Mouse (Mus musculus): Measurements from ENCODE around the gene Emilin2. TPM values are rescaled to one million over a fixed set of nuclear protein-coding genes. Genes with fewer than 3 reads are reported as not detected.

Gene Emilin2
- polyA plus RNA-seq, 2 experiments: 17.3 to 24.1 TPM

DNA sequence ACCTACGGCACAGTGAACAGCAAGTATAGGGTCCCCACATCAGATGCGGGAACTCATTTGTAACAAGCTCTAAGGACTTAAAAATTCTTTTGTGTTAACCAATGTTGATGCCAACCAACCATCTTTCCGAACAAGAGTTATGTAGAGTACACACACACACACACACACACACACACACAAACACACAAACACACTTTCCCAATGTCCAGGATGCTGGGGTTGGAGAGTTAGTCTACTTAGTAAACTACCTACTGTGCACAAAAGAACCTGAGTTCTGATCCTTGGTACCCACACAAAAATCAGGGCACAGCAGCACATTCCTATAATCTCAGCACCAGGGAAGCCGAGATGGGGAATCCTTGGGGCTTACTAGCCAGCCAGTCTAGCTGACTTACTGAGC lies 5.8 kb upstream of the Emilin2 start:
- DNase-seq (ENCODE audit: low read depth in 3 of 3, low spot score in 3 of 3): no peak
- ATAC-seq (ENCODE audit: insufficient read depth): no peak

GRCm38 (mm10) chr17:71314315-71314714 lies 2.5 kb upstream of the Emilin2 start:
- H3K4me1 ChIP-seq (replicated peaks; ENCODE audit: control insufficient read depth in 2 of 2, insufficient read depth in 2 of 2, low read length in 1 of 2): peaks cover 10 to 13% of the 10 kb centered on the region in 2 experiments
- H3K9ac ChIP-seq (replicated peaks): no peak overlapping the region
- H3K27ac ChIP-seq: no peak overlapping the region
- ATAC-seq (ENCODE audit: insufficient read depth) (no peak), DNase-seq (ENCODE audit: low read depth in 3 of 3, low spot score in 3 of 3) (no peak)
- H3K4me2 ChIP-seq (ENCODE audit: low read depth): no peak overlapping the region
- H3K9me3 ChIP-seq (ENCODE audit: control insufficient read depth, low read length): no peaks in the 10 kb centered on the region
- no peak for TF ChIP-seq CTCF (IDR thresholded peaks at IDR 0.05; ENCODE audit: low read depth)
- TF ChIP-seq EP300 (IDR thresholded peaks at IDR 0.05; ENCODE audit: low read depth): no peak
- no peaks in the 10 kb centered on the region; the same call in 1 of the 2 replicates for H3K27me3 ChIP-seq (ENCODE audit: control insufficient read depth, insufficient read depth, low read length)
- H3K4me3 ChIP-seq (ENCODE audit: insufficient read depth in 1 of 2, low read depth in 2 of 2, low read length in 2 of 2): no peak overlapping the region
- WGBS (ENCODE audit: insufficient replicate concordance): 65% methylated on average over 4 of the region's 4 CpGs
- H3K36me3 ChIP-seq (replicated peaks; ENCODE audit: control insufficient read depth, insufficient read depth, low read depth): no peaks in the 10 kb centered on the region

More for the DNA sequence above, 5.8 kb upstream of the Emilin2 start:
- WGBS (ENCODE audit: insufficient replicate concordance): 76% methylated on average over 4 of the region's 4 CpGs
- no peak overlapping the region for H3K4me3 ChIP-seq (ENCODE audit: insufficient read depth in 1 of 2, low read depth in 2 of 2, low read length in 2 of 2)
- no peaks in the 10 kb centered on the region for H3K36me3 ChIP-seq (replicated peaks; ENCODE audit: control insufficient read depth, insufficient read depth, low read depth)
- H3K27ac ChIP-seq: no peak overlapping the region
- H3K4me2 ChIP-seq (ENCODE audit: low read depth): no peak overlapping the region
- no peaks in the 10 kb centered on the region for H3K27me3 ChIP-seq (ENCODE audit: control insufficient read depth, insufficient read depth, low read length)
- H3K4me1 ChIP-seq (replicated peaks; ENCODE audit: control insufficient read depth in 2 of 2, insufficient read depth in 2 of 2, low read length in 1 of 2): no peaks in the 10 kb centered on the region
- H3K9ac ChIP-seq (replicated peaks): no peak overlapping the region
- no peaks in the 10 kb centered on the region for H3K9me3 ChIP-seq (ENCODE audit: control insufficient read depth, low read length)
- TF ChIP-seq CTCF (IDR thresholded peaks at IDR 0.05; ENCODE audit: low read depth): no peak
- TF ChIP-seq EP300 (IDR thresholded peaks at IDR 0.05; ENCODE audit: low read depth): no peak

DNA sequence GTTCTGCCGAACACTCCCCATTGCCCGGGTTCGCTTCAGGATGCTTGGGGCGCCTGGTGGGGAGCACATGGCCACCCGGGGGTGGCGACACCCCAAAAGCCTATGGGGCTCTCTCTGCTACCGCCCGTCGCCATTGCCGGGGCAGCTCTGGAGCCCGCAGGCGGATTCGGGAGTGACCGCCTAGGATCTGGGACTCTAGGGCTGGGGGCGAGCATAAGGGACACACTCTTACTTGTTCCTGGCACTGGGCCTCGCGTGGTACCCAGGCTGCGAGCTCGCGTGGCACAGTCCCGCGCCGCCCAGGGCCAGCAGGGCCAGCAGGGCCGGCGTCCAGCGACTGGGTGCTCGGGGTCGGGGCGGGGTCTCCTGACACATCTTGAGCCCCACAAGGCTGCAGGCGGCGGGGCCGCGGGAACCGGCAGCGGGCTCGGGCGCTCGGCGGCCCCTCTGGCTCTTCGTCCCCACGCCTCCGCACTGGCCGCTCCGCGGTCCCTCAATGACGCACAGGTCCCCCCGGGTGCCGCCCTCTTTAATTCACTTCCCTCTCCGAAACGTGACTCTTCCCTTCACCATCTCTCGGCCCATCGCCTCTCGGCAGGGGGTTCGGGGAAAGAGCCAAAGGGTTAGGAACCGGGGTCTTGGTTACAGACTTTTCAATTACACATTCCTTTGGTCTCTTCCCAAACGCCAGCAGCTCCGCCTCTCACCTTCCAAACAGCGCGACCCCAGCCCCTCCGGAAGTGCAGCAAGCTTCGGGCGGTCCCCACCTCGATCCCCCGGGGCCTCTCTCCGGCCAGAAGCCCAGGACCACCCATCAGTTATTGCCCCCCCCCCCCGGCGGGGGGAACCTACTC lies 1.1 kb downstream of the Emilin2 start:
- peaks cover 10 to 17% of the 10 kb centered on the region in 2 experiments for H3K4me1 ChIP-seq (replicated peaks; ENCODE audit: control insufficient read depth in 2 of 2, insufficient read depth in 2 of 2, low read length in 1 of 2)
- ATAC-seq (ENCODE audit: insufficient read depth): peak; percentile 71
- no peak for TF ChIP-seq EP300 (IDR thresholded peaks at IDR 0.05; ENCODE audit: low read depth)
- no peak for TF ChIP-seq CTCF (IDR thresholded peaks at IDR 0.05; ENCODE audit: low read depth)
- no peaks in the 10 kb centered on the region for H3K9me3 ChIP-seq (ENCODE audit: control insufficient read depth, low read length)
- H3K36me3 ChIP-seq (replicated peaks; ENCODE audit: control insufficient read depth, insufficient read depth, low read depth): no peaks in the 10 kb centered on the region; the same call in 1 of the 2 replicates
- WGBS (ENCODE audit: insufficient replicate concordance): under 1% methylated on average over 67 of the region's 67 CpGs
- H3K27ac ChIP-seq: peak overlapping the region; percentile 59
- H3K9ac ChIP-seq (replicated peaks): peak overlapping the region; percentile 86
- DNase-seq (ENCODE audit: low read depth in 3 of 3, low spot score in 3 of 3): no peak
- H3K4me2 ChIP-seq (ENCODE audit: low read depth): peak overlapping the region; percentile 100
- H3K4me3 ChIP-seq (ENCODE audit: insufficient read depth in 1 of 2, low read depth in 2 of 2, low read length in 2 of 2): peak overlapping the region; percentile 80 to 87
- no peaks in the 10 kb centered on the region; the same call in 1 of the 2 replicates for H3K27me3 ChIP-seq (ENCODE audit: control insufficient read depth, insufficient read depth, low read length)

DNA sequence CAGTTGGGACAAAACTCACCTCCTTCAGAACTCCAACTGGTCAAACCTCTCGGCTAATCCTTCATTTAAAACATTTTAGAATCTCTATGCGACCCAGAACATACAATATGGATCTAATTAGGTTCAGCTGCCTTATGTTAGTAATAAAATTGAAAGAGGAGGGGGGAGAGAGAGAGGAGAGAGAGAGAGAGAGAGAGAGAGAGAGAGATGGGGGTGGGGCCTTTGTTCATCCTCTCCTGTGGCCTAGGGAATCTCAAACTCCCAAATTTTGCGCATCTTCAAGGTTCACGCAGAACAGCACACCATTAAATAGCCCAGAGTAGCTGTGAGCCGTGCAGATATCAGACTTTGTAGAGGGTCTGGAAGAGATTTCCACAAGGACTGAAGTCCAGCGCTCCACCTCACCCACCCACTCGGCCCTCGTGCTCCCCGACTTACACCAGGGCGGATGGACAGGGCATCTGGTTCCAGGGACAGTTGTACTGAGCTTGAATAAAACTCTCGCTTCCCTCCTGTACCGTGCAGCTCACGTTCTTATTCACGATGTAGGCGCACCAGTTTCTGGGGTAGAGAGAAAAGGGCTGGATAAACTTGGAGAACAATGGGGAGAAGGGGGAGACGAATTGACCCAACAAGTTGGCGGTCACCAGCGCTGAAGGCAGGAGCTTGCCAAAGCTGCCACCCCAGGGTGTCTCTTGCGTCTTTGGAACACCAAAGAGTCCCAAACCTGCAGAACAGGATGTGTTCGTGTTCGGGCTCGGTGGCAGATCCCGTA lies 1.9 kb downstream of the Emilin2 start:
- Histone ChIP-seq H3K4me2 (ENCODE audit: low read depth) (peak overlapping the region; percentile 100), H3K27me3 (ENCODE audit: control insufficient read depth, insufficient read depth, low read length) (no peaks in the 10 kb centered on the region; the same call in 1 of the 2 replicates), H3K4me1 (replicated peaks; ENCODE audit: control insufficient read depth in 2 of 2, insufficient read depth in 2 of 2, low read length in 1 of 2) (peaks cover 10 to 17% of the 10 kb centered on the region in 2 experiments), H3K9ac (replicated peaks) (peak overlapping the region; percentile 86), H3K4me3 (ENCODE audit: insufficient read depth in 1 of 2, low read depth in 2 of 2, low read length in 2 of 2) (peak overlapping the region; percentile 80 to 87), H3K27ac (no peak overlapping the region), H3K9me3 (ENCODE audit: control insufficient read depth, low read length) (no peaks in the 10 kb centered on the region), H3K36me3 (replicated peaks; ENCODE audit: control insufficient read depth, insufficient read depth, low read depth) (no peaks in the 10 kb centered on the region; the same call in 1 of the 2 replicates)
- 11% methylated on average over 23 of the region's 23 CpGs for WGBS (ENCODE audit: insufficient replicate concordance)
- ATAC-seq (ENCODE audit: insufficient read depth): peak; percentile 25
- no peak for DNase-seq (ENCODE audit: low read depth in 3 of 3, low spot score in 3 of 3)
- TF ChIP-seq EP300 (IDR thresholded peaks at IDR 0.05; ENCODE audit: low read depth) (no peak), CTCF (IDR thresholded peaks at IDR 0.05; ENCODE audit: low read depth) (0 out of 2 replicates have a peak, but pooled peaks have one; percentile 5)
